Mouse (Mus musculus) CH12.LX (cell line): ENCODE data around the gene Nadsyn1.

Experiments
- CTCF ChIP-seq, 2 experiments: IDR thresholded peaks in 1 of 2; conservative IDR thresholded peaks in 1 of 2; 2 replicates each; pipeline ENCODE4 v1.5.1; 2011 to 2012; ENCODE audit warnings: low read depth in 2 of 2, low read length in 2 of 2, improper control_type of control experiment in 1 of 2, inconsistent platforms in 1 of 2, mild to moderate bottlenecking in 1 of 2, moderate library complexity in 1 of 2
- ELF1 ChIP-seq: IDR thresholded peaks from 2 replicates; pipeline ENCODE4 v1.6.1; 2014; ENCODE audit warnings: low read depth, mild to moderate bottlenecking, inconsistent platforms, low read length, improper control_type of control experiment
- EP300 ChIP-seq: IDR thresholded peaks from 2 replicates; pipeline ENCODE4 v1.6.1; 2011; ENCODE audit warnings: low read length, improper control_type of control experiment
- ETS1 ChIP-seq: conservative IDR thresholded peaks from 2 replicates; pipeline ENCODE4 v1.6.1; 2012; ENCODE audit warnings: low read depth, mild to moderate bottlenecking, inconsistent platforms, low read length, improper control_type of control experiment, moderate library complexity
- POLR2AphosphoS2 ChIP-seq: IDR thresholded peaks from 2 replicates; pipeline ENCODE4 v1.6.1; 2011; ENCODE audit warnings: low read depth, low read length, improper control_type of control experiment
- ZC3H11A ChIP-seq: IDR thresholded peaks from 2 replicates; pipeline ENCODE4 v1.6.1; 2012; ENCODE audit warnings: low read depth, mild to moderate bottlenecking, inconsistent platforms, low read length, improper control_type of control experiment

DNA sequence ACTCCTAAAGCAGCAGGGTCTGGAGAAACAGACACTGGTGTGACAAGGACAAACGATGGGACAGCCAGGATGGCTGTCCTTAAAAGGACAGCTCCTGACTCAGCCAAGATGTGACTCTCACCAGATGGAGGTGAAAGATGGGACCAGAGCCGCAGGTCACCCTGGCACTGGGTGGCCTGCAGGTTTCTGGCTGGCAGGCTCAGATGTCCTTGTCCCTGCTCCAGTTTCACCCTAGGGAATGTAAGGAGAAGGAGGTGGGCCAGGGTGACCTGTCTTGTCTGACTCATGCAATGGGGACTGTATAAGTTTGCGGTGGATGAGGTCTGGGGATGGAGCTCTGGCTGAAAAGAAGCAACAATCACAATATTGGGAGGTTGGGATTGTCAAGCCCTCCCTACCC is 70.0 kb downstream of the Nadsyn1 start:
- TF ChIP-seq ELF1 (no peak), ZC3H11A (no peak), CTCF (conservative IDR thresholded peaks at IDR 0.05 in 1 of 2, IDR thresholded peaks at IDR 0.05 in 1 of 2; ENCODE audit: low read depth in 2 of 2, low read length in 2 of 2) (no peak), EP300 (no peak), ETS1 (no peak), POLR2AphosphoS2 (no peak)
